Mouse (Mus musculus) brain, embryonic 14.5 days (tissue): ENCODE results near the gene Arhgef3. TPM values are rescaled to one million over a fixed set of nuclear protein-coding genes. Genes with fewer than 3 reads are reported as not detected.

Experiments used
- DNase-seq: peaks from one replicate; pipeline ENCODE4 v3.0.0-alpha.2; 2011; ENCODE audit warnings: low read depth
- CTCF ChIP-seq: fragments of 200-500 bp; IDR thresholded peaks from 2 replicates; pipeline ENCODE4 v1.5.1; 2012; ENCODE audit warnings: inconsistent platforms, mild to moderate bottlenecking, moderate library complexity, borderline replicate concordance; ENCODE audit not compliant: insufficient read depth, insufficient read length; ENCODE audit errors: extremely low read depth
- POLR2A ChIP-seq: fragments of 200-500 bp; IDR thresholded peaks from 2 replicates; pipeline ENCODE4 v1.6.1; 2012; ENCODE audit warnings: mild to moderate bottlenecking, inconsistent platforms, borderline replicate concordance; ENCODE audit not compliant: poor library complexity, insufficient read depth, insufficient read length, severe bottlenecking; ENCODE audit errors: extremely low read depth
- polyA plus RNA-seq: library from polyadenylated mRNA; depleted of rRNA; stranded (reverse); fragments of >200 nt; gene quantifications from 2 replicates; pipeline ENCODE4 v1.2.3, GENCODE M21; 2012

The Arhgef3 gene
- polyA plus RNA-seq, 1 experiment: 4.9 TPM

GRCm38 (mm10) chr14:27270466-27270865 lies 155.8 kb downstream of the Arhgef3 start:
- DNase-seq: no peak
- TF ChIP-seq POLR2A (no peak), CTCF (no peak)

DNA sequence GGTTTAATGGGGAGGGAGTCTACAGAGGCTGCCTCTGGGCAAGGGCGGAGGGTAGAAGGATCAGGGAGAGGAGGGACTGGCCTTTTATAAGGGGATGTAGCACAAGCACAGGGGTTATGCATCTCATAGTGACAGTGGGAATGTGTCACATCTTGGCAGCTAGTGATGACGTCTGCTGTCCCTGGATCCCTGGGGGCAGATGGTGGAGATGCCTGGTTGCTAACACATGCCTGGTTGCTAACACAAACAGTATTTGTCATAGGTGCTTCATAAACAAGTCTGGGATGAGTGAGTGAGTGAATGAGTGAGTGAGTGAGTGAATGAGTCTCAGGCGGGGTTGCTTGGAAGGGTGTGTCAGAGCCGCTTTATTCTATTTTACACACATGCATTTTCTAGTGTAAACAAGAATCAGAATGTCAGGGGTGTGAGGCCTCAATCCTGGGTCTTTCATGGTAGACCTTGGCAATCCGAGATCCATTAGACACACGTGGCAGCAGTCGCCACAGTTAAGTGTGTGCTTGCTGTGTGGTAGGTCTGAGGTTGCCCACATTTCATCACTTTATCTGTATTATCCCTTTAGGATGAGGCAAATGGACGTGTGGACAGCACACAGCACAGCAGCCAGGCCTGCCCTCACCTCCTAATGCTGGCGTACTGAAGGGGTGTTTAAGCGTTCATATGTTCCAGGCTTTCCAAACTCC lies 156.8 kb downstream of the Arhgef3 start:
- DNase-seq: peak; percentile 49
- no peak for TF ChIP-seq POLR2A
- no peak for TF ChIP-seq CTCF

DNA sequence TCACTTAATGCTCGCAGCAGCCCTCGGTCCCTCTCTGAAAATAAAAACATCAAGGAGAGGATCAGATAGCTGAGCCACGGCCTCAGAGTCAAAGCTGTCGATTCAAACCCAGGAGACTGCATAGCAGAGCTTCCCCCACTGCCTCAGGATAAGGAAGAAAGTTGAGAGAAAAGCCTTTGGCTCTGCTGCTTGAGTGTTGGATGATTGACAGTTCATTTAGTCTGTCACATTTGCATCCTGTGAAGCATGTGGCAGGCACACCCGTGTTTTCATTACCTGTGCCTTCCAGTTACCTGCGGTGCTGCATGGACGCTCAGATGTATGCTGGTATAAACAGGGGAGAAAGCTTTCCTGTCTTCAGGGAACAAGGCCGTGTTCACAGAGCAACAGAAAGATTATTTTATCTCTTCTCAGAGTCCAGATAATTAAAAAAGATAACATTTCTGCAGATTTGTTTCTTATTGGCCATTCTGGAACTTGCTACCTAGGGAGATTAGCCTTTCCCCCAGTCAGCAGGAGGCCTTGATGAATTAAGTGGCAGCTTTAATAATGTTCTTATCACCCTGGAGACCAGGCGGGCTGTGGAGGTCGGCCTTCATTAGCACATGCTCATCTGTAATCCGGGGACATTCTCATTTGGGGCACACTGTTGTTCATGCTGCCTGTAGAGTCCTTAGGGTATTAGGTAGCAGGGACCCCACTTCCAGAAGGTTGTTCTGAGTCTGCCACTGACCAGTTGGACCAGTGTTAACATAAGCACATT lies 157.6 kb downstream of the Arhgef3 start:
- peak; percentile 69 for DNase-seq
- TF ChIP-seq CTCF (no peak), POLR2A (no peak)

DNA sequence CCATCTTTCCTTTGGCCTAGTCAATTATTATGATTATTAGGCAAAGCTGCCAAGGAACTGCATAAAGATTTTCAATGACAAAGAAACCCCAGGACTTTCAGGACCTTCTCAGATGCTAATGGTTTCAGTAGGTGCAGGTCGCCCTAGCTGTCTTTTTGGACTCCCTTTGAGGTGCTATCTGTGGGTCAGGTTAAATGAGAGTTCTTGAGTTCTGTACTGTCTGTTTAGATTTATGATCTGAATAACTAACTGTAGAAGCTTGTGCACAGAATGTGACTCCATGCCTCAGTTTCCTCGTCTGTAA lies 158.1 kb downstream of the Arhgef3 start:
- TF ChIP-seq POLR2A (no peak), CTCF (no peak)
- DNase-seq: no peak

- no peak for DNase-seq
- TF ChIP-seq CTCF: no peak
- TF ChIP-seq POLR2A: no peak
Observed at GRCm38 (mm10) chr14:27273169-27273568, 158.5 kb downstream of the Arhgef3 start.

DNA sequence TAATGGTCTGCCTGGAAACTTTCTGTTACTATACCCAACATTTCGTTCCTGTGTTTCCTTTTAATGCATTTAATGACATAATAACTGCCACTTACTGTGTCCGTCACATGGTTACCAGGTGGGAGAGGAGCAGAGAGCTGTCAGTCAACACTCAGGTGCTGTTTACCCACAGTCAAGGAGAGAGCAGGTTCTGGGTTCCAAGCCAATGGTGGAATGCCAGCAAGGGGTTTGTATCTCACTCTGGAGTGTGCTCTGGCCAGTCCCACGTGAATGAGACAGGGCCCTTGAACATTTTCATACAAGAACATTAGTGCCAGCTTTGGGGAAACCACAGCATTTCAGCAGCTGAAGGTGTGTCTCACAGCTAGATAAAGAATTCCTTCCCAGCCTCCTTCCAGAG lies 162.6 kb downstream of the Arhgef3 start:
- no peak for DNase-seq
- TF ChIP-seq CTCF: no peak
- TF ChIP-seq POLR2A: no peak

GRCm38 (mm10) chr14:27280201-27280890 lies 165.6 kb downstream of the Arhgef3 start:
- no peak for DNase-seq
- TF ChIP-seq CTCF (no peak), POLR2A (no peak)

- TF ChIP-seq POLR2A (no peak), CTCF (no peak)
- no peak for DNase-seq
Observed at GRCm38 (mm10) chr14:27283956-27284355, 169.3 kb downstream of the Arhgef3 start.

- TF ChIP-seq POLR2A (no peak), CTCF (no peak)
- DNase-seq: no peak
Observed at GRCm38 (mm10) chr14:27286202-27286601, 171.5 kb downstream of the Arhgef3 start.

DNA sequence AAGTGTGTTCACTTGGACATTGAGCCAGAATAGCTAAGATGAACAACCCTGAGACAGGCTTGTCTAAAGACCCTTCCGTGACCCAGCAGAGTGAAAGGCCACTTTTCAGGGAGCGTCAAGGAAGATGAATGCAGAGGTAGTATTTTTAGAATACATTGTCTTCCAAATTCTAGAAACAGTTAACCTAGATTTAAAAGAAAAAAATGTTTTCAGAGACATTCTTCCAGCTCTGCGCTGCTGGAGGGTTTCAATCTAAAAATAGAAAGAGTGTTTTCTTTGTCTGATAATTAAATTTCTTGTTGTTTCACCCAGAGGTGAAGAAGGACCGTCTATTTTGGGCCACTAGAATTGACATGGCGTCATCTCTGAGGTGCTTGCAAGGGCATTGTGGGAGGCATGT lies 174.4 kb downstream of the Arhgef3 start:
- DNase-seq: no peak

DNA sequence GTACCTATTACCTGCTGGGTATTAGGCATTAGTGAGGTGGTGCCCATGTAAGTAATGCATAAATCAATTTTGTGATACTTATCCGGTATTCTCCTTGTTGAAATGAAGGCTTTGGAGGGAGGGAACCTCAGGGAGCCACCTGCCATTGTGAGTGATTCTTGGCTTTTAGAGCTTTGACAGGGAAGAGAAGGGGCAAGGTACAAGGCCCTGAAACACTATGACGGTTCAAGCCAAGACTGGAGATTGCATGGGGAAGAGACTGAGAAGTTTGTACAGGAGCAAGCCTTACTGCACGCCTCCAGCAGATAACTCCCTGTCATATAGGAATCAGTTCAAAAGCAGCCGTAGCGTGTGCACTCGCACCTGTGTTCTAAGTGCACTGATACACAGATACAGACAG lies 177.4 kb downstream of the Arhgef3 start:
- TF ChIP-seq POLR2A (no peak), CTCF (no peak)
- DNase-seq: no peak

More for the DNA sequence above, 174.4 kb downstream of the Arhgef3 start:
- TF ChIP-seq POLR2A (no peak), CTCF (no peak)
